Mouse (Mus musculus) left cerebral cortex, postnatal 14 days (tissue): ENCODE measurements around the gene Bcar3. TPM values are rescaled to one million over a fixed set of nuclear protein-coding genes. Genes with fewer than 3 reads are reported as not detected.

Source experiments
- DNase-seq, 2 experiments: peaks; one replicate each; pipeline ENCODE4 v3.0.0; 2021 to 2022; ENCODE audit warnings: low spot score in 2 of 2, mixed read lengths in 1 of 2
- intact Hi-C: fragments of 180-260 bp; cut with DNase I; formaldehyde crosslinking; loops from one replicate; pipeline ENCODE4 v1.15.1; 2025
- total RNA-seq, 2 experiments: library from RNA; stranded (reverse); gene quantifications; 2 replicates each; pipeline ENCODE4 v1.2.3; 2021

Gene Bcar3
- total RNA-seq, 2 experiments from 2014 or later = 15.1 to 16.2 TPM

DNA sequence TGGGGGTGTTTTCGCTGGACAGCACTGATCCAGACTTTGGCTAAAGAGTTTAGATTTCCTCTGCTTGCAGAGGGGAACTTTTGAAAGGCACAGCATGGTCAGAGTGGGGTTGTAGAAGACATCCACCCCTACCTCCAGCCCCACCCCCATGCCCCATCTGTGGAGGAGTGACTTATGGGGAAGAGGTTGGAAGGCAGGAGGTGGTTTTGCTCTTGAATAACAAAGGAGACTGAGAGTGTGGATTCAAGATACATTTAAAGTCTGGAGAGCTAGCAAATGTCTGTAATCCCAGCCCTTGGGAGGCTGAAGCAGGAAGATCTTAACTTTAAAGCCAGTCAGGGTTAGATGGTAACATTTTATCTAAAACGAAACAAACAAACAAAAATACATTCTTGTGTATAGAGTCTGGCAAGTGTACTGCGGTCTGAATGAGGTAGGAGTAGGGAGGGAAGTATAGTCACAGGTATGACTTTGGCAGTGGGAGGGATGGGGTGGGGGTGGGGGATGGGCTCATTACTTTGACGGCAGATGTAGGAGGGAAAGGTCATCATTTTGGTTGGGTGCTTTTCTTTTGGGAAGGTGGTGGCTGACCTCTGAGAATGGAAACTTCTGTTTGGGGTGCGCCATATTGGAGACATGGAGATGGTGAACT, 140.2 kb downstream of the Bcar3 start:
- intact Hi-C loops = no loop called here
- no peak for DNase-seq

DNA sequence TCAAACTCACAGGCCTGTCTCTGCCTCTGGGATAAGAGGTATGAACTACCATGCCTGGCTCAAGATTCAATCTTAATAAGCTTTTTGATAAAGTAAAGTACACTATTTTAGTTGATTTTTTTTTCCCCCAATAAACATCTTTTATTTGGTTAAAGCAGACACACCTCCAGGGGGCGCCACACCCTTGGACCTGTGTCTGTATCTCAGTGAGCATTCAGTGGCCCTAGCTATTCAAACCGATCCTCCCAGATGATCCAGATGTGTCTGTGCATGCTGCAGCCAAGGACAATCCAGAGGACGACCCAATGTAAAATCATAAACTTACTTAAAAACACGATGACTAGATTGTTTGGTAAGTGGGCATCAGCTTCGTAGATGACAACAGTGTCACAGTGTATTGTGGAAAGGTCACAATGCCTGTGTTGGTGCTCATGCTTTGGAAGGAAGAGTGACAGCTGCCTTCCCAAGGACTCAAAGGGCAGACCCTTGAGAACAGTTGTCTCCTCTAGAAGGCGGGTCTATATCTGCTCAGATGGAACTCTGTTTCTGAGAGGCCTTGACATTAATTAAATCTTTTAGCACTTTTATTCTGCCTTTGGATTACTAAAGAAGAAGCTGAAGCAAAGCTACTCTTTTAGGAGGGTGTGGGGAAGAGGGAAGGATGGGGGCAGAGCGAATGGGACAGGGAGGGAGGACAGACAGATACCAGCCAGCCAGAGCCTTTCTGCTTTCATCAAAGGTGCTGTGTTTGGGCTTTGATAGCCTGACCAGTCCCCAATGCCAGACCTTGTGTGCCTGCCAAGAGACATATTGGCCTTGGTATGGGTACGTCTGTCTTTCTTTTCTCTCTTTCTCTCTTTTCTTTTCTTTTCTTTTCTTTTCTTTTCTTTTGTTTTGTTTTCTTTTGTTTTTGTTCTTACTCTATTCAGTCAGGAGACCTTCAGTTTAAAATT, 141.3 kb downstream of the Bcar3 start:
- intact Hi-C loops = no loop called here
- DNase-seq = no peak

DNA sequence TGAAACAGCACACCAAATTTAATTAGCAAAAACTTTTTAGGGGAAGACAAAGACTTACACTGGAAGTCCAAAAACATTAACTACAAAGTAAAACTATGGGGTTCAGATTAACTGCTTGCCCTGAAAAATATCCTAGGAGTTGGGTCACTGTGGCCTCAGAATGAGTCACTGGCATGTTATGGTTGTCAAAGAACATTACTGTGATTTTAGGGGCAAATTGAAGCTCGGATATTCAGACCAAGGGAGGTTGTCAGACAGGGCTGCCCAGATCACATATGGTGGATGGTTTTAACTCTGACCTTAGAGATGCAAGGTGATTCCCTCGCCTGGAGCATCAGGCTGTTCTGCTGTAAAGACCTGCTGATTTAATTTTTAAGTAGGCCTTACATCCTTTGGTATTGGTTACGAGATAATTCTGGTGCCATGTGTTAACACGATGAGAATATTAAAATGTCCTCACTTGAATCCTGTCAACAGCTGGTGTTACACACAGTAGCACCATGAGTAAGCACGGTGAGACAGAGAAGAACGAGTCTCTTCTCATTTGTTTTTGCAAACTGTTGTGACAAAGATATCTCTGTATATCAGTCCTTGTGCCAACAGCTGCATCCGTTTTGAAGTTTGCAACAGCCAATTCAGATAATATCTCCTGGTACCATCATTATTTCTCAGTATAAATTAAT, 144.3 kb downstream of the Bcar3 start:
- intact Hi-C loops = no loop called here
- no peak for DNase-seq

DNA sequence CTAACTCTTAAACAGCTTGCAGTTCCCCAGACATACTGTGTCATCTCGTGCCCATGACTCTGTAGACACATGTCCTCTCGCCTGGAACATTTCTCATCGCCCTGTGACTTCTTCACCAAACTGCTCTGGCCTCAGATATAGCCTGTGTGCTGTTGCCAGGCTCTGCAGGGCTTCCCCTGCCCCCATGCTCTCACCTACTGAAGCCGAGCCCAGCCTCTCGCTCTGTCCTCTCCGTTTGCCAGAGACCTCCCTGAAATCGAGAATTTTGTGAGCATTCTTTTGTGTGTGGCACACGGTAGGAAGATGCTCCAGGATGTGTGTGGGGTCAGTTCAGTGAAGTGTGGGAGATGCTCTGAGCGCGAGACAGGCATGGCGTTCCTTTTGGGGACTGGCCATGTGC, 151.8 kb downstream of the Bcar3 start:
- DNase-seq = no peak
- intact Hi-C loops = no loop called here

DNA sequence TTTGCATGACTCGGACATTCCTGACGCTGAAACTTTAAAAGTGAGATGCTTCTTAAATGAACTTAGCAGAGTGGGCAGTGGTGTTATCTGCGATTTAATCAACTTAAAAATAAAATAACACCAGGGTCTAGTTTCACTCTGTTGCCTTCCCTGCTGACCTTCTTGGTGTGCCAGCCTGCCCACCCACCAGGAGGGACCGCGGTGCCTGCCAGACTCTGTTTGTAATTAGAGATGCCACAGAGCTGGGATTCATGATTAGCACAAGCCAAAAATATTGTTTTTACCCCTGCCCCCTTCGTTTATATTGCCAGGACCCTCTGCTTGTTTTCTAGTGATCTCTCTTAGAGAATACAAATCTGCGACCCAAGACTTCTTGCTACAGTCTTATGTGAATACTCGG, 152.7 kb downstream of the Bcar3 start:
- DNase-seq = no peak
- intact Hi-C loops = no loop called here

DNA sequence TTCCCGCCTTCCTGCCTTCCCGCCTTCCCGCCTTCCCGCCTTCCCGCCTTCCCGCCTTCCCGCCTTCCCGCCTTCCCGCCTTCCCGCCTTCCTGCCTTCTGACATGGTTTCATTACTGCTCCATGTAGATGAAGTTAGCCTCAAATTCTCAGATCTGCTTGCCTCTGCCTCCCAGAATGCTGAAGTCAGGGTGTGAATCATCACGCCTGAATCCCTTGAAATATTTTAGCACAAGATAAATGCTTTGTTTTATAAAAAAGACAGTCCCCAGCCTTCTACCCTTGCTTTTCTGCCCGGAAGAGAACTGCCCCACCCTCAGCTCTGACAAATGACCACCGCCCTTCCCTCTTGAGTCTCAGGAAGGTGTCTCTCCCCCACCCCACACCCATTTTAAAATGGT, 154.3 kb downstream of the Bcar3 start:
- intact Hi-C loops = no loop called here
- DNase-seq = no peak

DNA sequence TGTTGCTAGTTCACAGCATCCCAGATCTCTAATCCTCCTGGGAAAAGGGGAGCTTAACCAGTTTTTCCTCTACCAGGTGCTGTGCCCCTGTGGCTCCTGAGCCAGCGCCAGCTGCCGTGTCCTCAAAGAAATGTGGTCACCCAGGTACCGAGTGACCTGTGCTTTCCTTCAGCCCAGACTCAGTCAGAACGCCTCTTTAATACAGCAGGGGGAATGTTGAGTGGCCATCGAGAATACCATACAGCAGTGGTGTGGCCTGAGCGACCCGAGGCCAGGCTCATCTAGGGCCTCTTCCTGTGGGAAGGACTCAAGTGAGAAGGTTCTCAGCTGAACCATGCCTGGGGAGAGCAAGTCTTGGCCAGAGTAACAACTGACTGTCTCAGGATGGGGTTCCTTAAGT, 156.1 kb downstream of the Bcar3 start:
- intact Hi-C loops = no loop called here
- no peak for DNase-seq

DNA sequence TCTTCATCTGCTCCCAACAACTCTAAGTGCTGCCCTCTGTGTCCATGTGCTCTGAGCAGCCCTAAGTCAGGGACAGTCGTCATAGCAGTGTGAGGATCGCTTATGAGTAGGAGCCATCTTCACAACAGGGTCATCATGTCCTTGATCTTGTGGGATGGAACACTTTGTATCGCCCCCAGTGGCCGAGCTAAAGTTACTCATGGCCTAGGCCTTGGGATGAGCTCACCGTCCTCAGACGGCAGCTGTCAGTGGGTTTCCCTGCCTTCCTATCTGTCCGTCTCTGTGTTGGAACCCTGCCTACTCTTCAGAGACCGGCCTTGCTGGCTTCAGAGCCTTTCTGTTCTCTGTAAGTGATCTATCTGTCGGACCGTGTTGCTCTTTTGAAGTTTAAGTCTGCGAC, 159.9 kb downstream of the Bcar3 start:
- no peak for DNase-seq
- intact Hi-C loops = no loop called here

DNA sequence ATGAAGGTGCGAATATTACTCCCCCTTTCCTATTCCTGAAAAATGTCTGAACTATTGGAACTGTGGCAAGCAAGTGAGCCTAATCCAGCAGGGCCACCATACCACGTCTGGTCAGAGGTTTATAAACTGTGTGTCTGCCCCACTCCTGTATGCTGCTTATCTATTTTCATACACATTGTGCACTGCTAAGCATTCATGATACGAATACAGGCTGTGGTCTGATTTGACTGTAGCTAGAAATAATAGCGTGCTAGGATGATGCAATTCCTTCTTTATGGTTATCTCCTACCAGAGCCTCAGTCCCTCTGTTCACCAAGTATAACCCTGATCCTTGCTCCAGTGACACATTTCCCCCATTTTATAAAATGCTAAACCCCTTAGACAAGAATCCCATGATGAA, 162.2 kb downstream of the Bcar3 start:
- DNase-seq = no peak
- intact Hi-C loops = no loop called here

DNA sequence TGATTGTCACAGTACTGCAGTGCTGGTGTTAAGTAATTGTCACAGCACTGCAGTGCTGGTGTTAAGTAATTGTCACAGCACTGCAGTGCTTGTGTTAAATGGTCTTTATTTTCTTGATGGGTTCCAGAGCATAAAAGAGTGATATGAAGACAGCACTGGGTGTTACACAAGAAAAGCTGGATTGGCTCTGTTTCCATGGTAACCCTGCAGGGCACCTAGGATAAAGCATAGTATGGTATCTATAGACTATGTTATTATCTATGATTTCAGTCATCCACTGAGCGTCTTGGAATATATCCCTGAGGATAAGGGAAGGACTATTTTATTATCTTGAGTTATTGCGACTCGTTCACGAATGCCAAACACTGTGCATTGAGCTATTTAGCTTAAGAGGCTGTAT, 162.9 kb downstream of the Bcar3 start:
- peak in 1 of 2 experiments; percentile 41 for DNase-seq
- intact Hi-C loops = no loop called here

DNA sequence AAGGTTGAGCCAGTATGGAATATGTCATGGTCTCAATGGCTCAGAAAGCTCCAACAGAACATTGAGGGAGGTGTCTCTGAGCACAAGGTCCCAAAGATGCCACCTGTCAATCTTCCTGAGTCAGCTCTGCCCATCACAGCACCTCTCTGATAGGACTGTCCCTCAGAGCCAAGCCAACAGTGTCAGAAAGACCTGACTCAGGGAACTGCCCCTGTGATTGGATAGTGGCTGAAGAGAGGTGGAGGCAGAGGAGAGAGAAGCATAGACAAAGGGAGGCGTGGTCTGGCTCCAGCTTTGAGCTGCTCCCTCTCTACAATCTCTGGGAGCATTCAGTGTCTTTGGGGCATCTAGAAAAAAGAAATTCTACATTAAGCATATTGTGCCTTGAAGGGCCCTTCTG, 163.8 kb downstream of the Bcar3 start:
- DNase-seq = no peak
- intact Hi-C loops = no loop called here

DNA sequence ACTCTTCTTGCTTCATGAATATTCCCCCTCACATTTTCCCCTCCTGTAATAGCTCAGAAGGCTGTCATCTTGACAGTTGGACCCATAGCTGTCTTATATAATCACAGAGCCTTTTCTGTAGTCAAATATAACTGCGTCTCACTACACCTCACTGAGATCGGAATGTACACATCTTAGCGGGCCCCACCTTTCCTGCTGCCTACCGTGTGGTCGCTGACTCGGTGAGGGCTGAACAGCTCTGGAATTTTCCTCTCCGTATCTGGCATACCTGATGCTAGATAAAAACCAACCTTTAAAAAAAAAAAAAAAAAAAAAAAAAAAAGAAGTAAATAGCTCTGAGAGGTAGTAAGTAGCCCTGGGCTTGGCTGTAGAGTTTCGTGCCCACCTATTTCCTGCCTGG, 164.8 kb downstream of the Bcar3 start:
- DNase-seq = no peak
- intact Hi-C loops = no loop called here

DNA sequence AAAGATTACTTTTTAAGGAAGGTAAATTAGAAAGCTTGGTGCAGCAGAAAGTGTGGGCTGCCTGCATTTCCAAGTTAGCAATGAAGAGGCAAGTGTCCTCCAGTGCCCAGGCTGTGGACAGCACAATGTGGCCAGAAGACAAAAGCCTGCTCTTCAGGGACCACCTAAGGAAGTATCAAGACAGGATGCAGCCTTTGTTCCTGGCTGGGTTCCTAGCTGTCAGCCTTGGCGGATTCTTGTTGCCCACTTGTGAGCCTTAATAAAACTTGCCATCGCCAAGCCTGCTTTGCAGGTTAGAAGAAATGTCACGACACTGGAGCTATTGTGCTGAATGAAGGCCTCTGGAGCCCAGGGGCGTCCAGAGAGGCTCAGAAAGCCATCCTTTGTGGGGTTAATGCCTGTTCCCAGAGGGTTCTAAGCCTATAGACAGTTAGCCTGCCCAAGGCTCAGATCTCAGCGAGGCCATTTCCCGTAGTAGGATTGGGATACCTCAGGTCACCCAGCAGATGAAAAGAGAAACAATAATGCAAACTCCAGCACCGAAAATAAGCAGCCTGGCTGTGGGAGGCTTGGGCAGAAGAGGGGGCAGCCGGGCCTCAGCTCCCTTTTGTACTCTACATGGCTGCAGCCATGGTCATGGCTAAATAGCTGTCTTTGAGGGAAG, 167.0 kb downstream of the Bcar3 start:
- intact Hi-C loops = loop anchor here (5.0 kb wide), 1 partner anchor 161 kb away; no protein-coding TSS in a partner anchor
- DNase-seq = no peak

DNA sequence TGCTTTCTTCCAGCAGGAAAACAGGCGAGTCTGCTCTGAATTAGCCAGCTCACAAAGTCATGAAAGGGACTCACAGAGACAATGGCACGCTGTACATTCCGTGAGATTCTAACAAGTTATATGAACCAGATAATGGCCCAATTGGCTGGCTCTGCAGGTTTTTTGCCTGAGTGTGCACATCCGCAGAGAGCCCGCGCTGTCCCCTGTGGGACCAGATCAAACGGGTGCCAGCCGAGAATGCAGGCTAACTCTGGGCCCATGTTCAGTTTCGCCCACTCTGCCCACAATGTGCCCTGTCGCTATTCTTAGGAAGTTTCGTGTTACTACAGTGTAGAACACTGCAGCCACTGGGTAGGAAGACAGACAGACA, 167.6 kb downstream of the Bcar3 start:
- intact Hi-C loops = loop anchor here (5.0 kb wide), 1 partner anchor 161 kb away; no protein-coding TSS in a partner anchor
- no peak for DNase-seq

DNA sequence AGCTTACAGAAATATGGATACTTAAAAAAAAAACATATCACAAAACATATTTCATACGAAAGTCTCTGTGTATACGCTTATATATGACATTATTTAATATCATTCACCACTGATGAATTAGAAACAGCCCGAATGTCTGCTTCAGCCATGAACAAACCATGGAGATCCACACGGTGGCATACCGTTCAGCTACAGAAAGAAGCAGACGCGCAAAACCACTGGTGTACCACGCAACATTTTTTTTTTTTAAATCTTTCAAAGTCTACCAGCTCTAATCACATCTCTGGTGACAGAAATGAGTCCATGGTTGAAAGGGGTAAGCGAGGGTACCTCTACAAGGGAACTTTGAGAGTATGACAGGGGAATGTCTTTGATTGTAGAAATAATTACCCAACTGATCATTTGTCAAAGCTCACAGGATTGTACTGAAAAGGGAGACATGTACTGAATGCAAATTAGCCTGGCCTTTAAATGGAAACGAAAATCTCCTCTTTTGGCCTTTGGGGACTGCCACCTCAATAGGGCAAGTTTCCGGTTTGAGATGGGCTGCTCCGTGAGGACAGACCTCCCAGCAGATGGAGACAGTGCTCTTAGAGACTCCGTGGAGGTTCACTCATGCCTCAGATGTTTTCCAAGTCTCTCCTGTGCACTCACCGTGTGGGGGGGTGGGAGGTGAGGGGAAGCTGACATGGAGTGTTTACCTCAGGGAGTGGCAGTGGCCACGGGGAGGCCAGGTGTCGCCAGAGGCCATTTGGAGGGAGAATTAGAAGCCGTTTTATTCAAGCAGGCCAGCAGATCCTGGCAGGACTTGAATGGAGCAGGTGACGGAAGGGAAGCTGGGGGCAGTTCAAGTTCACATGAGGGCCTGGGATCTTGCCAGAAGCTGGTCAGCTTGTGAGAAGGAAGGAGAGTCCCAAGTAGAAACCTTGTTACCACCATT, 168.3 kb downstream of the Bcar3 start:
- DNase-seq = no peak
- intact Hi-C loops = loop anchor here (5.0 kb wide), 1 partner anchor 160 kb away; no protein-coding TSS in a partner anchor

DNA sequence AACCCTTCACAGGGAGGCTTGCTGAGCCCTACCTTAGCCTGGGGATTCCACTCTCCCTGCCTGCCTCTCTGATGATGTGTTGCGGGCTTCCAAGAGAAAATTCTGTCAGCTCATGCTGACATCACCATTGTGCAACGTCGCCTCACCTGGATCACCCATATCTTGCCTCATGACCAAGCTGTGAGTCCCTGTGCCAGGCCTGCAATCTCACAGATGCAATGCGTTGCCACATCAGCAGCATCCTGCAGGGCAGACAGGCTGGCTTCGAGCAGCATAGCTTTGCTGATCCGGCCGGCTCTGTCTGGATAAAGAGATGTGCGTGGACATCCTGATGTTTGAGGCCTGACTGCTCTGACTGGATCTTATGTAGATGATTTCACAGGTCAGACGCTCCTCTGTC, 169.2 kb downstream of the Bcar3 start:
- intact Hi-C loops = loop anchor here (5.0 kb wide), 1 partner anchor 159 kb away; no protein-coding TSS in a partner anchor
- DNase-seq = no peak

DNA sequence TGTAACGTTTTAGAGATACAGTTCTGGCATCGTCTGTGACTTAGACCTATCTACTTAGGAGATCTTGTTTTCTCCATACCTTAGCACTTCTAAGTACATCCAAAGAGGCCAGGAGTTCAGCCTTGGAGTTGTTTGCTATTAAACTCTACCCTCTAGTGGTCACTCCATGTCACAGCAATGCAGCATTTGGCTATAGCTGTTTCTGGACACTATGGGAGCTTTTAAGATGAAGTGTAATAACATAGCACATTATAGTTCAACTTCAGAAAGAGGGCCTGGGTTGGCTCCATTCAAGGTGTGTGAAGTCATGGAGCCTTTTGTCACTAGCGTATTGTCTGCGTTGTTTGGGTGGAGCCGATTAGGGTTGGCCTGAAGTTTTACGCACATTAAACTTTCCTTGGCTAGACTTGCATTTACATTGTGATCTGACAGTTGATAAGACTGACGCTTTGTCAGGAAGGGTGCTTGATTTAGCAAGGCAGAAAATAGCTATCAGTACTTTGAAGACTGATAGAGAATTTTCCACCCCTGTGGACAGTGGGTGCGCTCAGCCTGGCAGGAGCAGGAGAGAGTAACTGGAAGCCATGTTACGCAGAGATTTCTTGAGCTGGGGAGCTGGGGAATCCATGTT, 172.3 kb downstream of the Bcar3 start:
- intact Hi-C loops = loop anchor here (1.0 to 5.0 kb wide), 2 partner anchors 154 to 171 kb away; no protein-coding TSS in a partner anchor
- DNase-seq = peak in 1 of 2 experiments; percentile 67

DNA sequence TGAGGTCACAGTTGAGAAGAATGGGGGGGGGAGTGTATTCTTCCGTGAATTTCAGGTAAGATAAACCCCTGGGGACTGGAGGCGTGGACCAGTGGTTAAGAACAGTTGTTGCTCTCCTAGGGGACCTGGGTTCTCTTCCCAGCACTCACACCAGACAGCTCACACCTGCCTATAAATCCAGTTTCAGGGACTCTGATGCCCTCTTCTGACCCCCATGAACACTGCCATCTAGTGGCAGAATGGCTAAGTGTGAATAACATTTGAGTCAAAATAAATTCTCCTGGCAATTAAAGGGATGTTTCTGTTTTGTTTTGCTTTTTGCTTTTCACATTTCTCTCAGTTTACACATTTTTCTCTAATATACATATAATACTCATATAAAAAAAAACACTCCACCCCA, 174.0 kb downstream of the Bcar3 start:
- intact Hi-C loops = loop anchor here (5.0 kb wide), 1 partner anchor 169 kb away; no protein-coding TSS in a partner anchor
- DNase-seq = no peak
